Mouse (Mus musculus): ENCODE measurements around the gene Parn.

DNA sequence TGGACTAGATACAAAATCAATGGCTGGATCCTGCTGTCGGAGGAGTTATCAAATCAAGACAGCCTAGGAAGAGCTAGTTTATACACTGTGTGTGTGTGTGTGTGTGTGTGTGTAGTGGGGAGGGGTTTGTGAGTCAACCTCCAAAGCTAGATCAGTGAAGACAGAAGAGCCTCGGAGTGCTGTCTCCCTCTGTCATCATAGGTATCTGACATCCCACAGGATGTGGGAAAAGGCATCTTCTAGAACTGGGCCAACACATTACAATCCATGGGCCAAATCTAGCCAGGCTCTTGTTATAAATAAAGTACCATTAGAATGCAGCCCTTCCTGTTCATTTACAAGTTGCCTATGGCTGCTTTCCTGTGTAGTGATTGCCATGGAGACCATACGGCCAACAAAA, 163.5 kb downstream of the Parn start:
- no peak for TF ChIP-seq POLR2A (IDR thresholded peaks at IDR 0.05; ENCODE audit: low read depth, low read length)
- TF ChIP-seq CTCF (conservative IDR thresholded peaks at IDR 0.05 in 1 of 2, IDR thresholded peaks at IDR 0.05 in 1 of 2; ENCODE audit: low read depth in 2 of 2, low read length in 2 of 2) = no peak
- no peak for TF ChIP-seq ZKSCAN1 (IDR thresholded peaks at IDR 0.05; ENCODE audit: borderline replicate concordance, low read depth, low read length)
- TF ChIP-seq BHLHE40 (IDR thresholded peaks at IDR 0.05; ENCODE audit: low read depth, low read length) = no peak
- TF ChIP-seq USF2 (conservative IDR thresholded peaks at IDR 0.05; ENCODE audit: low read depth, low read length) = no peak
- no peak for TF ChIP-seq SIN3A (IDR thresholded peaks at IDR 0.05; ENCODE audit: low read length)
- TF ChIP-seq NELFE (IDR thresholded peaks at IDR 0.05; ENCODE audit: low read depth, low read length) = no peak
- TF ChIP-seq MAX (IDR thresholded peaks at IDR 0.05; ENCODE audit: low read length) = no peak
- TF ChIP-seq EP300 (IDR thresholded peaks at IDR 0.05; ENCODE audit: low read length) = no peak
- no peak for TF ChIP-seq IRF4 (IDR thresholded peaks at IDR 0.05; ENCODE audit: low read depth, low read length)
- no peak for TF ChIP-seq TBP (conservative IDR thresholded peaks at IDR 0.05; ENCODE audit: low read depth, low read length)
- TF ChIP-seq RCOR1 (conservative IDR thresholded peaks at IDR 0.05; ENCODE audit: low read depth, low read length) = no peak
- no peak for TF ChIP-seq ELF1 (IDR thresholded peaks at IDR 0.05; ENCODE audit: low read depth, low read length)
